Mouse (Mus musculus) G1E (cell line): ENCODE data around the gene Zfp672. TPM values are rescaled to one million over a fixed set of nuclear protein-coding genes. Genes with fewer than 3 reads are reported as not detected.

ENCODE experiments used
- ATAC-seq: 2 replicates; pipeline ENCODE4 v1.8.0; 2016; ENCODE audit warnings: mild to moderate bottlenecking; ENCODE audit not compliant: insufficient number of reproducible peaks, poor library complexity, low FRiP score, severe bottlenecking; ENCODE audit errors: extremely low read depth
- DNase-seq: peaks from one replicate; pipeline ENCODE4 v3.0.0; 2012; ENCODE audit warnings: low spot score
- H3K27me3 ChIP-seq: 2 replicates; pipeline ENCODE4 v1.6.1; 2012; ENCODE audit warnings: mild to moderate bottlenecking, low read length, inconsistent platforms; ENCODE audit not compliant: insufficient read depth
- H3K36me3 ChIP-seq: replicated peaks from 2 replicates; pipeline ENCODE3; 2012; ENCODE audit warnings: mild to moderate bottlenecking, inconsistent platforms
- H3K4me1 ChIP-seq: 2 replicates; pipeline ENCODE4 v1.6.1; 2012; ENCODE audit warnings: low read depth, low read length, inconsistent platforms, mixed read lengths; ENCODE audit not compliant: insufficient read depth
- H3K4me3 ChIP-seq: 2 replicates; pipeline ENCODE4 v1.5.1; 2012; ENCODE audit warnings: low read depth, mild to moderate bottlenecking, inconsistent platforms, low read length, moderate library complexity, mixed read lengths
- H3K9me3 ChIP-seq: replicated peaks from 2 replicates; pipeline ENCODE4 v1.6.1; 2012; ENCODE audit warnings: inconsistent platforms
- CTCF ChIP-seq: IDR thresholded peaks from 2 replicates; pipeline ENCODE4 v1.5.1; 2012; ENCODE audit warnings: low read depth, low read length, inconsistent platforms, mixed read lengths
- GATA1 ChIP-seq: IDR thresholded peaks from 2 replicates; pipeline ENCODE4 v1.6.1; 2012; ENCODE audit warnings: borderline replicate concordance, low read length, inconsistent platforms, mixed read lengths
- GATA2 ChIP-seq: IDR thresholded peaks from 2 replicates; pipeline ENCODE4 v1.6.1; 2012; ENCODE audit warnings: low read depth, low read length, inconsistent platforms, borderline replicate concordance
- POLR2AphosphoS5 ChIP-seq: IDR thresholded peaks from 2 replicates; pipeline ENCODE4 v1.6.1; 2012; ENCODE audit warnings: low read depth, low read length, inconsistent platforms; ENCODE audit not compliant: insufficient replicate concordance
- TAL1 ChIP-seq: conservative IDR thresholded peaks from 2 replicates; pipeline ENCODE4 v1.6.1; 2012; ENCODE audit warnings: low read depth, low read length, inconsistent platforms, mixed read lengths
- polyA plus RNA-seq: library from polyadenylated mRNA; stranded (reverse); fragments of >175 nt; gene quantifications from 2 replicates; pipeline ENCODE4 v1.2.3, GENCODE M21; 2012
- total RNA-seq, 2 experiments: library from RNA; stranded (forward) in 1 of 2; stranded (reverse) in 1 of 2; fragments of 200-1000 nt in 1 of 2; fragments of >200 nt in 1 of 2; fragmentation: Nextera tagmentation in 1 of 2; gene quantifications; 2 replicates each; pipeline ENCODE4 v1.2.3; 2014 to 2017

The Zfp672 gene
- total and polyA plus RNA-seq, 3 experiments: 7.9 to 29.6 (median 27.1) TPM

DNA sequence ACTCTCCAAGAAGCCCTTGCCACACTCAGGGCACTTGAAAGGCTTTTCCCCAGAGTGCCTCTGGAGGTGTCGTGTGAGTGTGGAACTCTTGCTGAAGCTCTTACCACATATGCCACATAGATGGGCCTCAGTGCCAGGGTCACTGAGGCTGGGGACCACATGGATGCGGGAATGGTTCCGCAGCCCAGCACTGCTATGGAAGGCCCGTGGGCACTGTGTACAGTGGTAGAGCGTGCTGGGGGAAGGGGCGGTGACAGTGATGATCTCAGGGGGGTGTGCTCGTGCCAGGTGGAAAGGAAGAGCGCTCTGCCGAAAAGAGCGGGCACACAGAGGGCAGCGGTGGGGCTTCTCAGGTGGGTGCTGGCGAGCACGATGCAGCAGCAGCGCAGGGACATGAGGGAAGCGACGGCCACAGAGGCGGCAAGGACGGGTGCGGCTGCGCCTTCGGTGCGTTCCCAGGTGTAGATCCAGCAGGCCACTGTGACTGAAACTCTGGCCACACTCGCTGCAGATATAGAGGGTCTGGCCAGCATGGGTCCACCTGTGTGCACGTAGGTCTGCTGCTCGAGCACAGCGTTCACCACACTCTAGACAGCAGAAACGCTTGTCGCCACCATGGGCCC is 13.3 kb downstream of the Zfp672 start:
- Histone ChIP-seq H3K9me3 (no peaks in the 10 kb centered on the region), H3K27me3 (no peaks in the 10 kb centered on the region; the same call in 1 of the 2 replicates), H3K4me1 (peaks cover 13% of the 10 kb centered on the region), H3K4me3 (0 out of 2 replicates have a peak overlapping the region, but pooled peaks have one; percentile 14), H3K36me3 (peaks cover 97% of the 10 kb centered on the region)
- DNase-seq: no peak
- ATAC-seq: no peak
- TF ChIP-seq TAL1 (no peak), GATA2 (no peak)

DNA sequence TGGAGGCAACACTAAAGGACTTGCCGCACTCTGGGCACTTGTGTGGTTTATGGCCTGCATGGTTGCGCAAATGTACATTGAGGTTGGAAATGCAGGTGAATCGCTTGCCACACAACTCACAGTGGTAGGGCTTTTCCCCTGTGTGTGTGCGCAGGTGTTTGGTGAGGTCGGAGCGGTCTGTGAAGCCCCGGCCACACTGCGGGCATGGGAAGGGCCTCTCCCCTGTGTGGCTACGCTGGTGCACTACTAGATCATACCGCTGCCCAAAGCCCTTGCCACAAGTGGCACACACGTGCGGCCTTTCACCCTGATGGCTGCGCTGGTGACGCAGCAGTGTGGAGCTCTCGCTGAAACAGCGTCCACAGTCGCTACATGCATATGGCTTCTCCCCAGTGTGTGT is 13.8 kb downstream of the Zfp672 start:
- Histone ChIP-seq H3K4me1 (peaks cover 9% of the 10 kb centered on the region), H3K4me3 (no peak overlapping the region), H3K27me3 (no peaks in the 10 kb centered on the region; the same call in 1 of the 2 replicates), H3K9me3 (no peaks in the 10 kb centered on the region), H3K36me3 (peaks cover 97% of the 10 kb centered on the region)
- no peak for ATAC-seq
- no peak for DNase-seq
- no peak for TF ChIP-seq GATA1
- TF ChIP-seq TAL1: no peak
- TF ChIP-seq POLR2AphosphoS5: 0 out of 2 replicates have a peak, but pooled peaks have one; percentile 47

DNA sequence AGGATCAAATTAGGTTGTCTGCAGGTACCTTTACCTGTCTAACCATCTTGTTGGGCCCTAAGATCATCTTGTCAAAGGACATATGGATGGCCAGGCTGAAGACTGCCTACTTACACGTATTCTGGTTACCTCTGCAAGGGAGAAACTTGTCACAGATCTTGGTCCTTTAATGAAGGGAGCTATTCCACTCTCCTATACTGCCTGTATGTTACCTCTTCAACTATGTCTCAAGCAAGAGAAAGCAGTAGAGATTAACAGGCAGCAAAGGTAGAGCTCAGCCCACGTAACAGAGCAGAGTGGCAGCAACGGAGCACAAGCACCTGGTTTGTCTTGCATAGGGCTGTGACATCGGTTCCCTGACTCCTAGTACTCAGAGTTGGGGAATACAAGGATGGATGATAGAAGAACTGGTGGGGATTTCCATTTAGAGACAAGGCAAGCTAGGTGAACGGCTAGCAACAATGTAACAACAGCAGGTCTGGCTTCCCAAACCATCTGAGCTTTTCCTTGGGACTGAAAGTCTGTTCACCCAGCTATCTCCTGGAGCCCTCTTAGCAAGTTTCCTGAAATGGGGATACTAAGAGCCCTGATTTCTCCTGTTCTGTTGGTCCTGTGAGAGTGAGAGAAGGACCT is 14.5 kb downstream of the Zfp672 start:
- ATAC-seq (no peak), DNase-seq (no peak)
- peaks cover 8% of the 10 kb centered on the region for H3K4me1 ChIP-seq
- H3K9me3 ChIP-seq: no peaks in the 10 kb centered on the region
- no peak overlapping the region for H3K4me3 ChIP-seq
- peaks cover 98% of the 10 kb centered on the region for H3K36me3 ChIP-seq
- TF ChIP-seq CTCF (no peak), GATA1 (no peak)
- no peaks in the 10 kb centered on the region; the same call in 1 of the 2 replicates for H3K27me3 ChIP-seq

DNA sequence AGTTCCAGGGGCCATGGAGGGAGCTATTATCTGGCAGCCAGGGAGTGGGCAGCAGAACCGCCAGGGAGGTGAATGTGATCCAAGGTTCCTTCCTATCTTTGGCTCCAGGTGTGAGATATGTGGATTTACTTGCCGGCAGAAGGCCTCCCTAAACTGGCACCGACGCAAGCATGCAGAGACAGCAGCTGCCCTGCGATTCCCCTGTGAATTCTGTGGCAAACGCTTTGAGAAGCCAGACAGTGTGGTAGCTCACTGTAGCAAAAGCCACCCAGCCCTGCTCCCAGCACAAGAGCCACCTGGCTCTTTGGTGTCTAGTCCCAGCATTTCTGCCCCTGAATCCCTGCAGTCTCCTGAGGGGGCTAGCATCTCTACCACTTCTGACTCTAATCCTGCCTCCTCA is 16.1 kb downstream of the Zfp672 start:
- DNase-seq (no peak), ATAC-seq (no peak)
- Histone ChIP-seq H3K27me3 (no peaks in the 10 kb centered on the region; the same call in 1 of the 2 replicates), H3K4me3 (no peak overlapping the region), H3K36me3 (peaks cover 99% of the 10 kb centered on the region), H3K9me3 (no peaks in the 10 kb centered on the region), H3K4me1 (peaks cover 8% of the 10 kb centered on the region; the same call in 1 of the 2 replicates)
- TF ChIP-seq GATA1: no peak
- no peak for TF ChIP-seq POLR2AphosphoS5
- no peak for TF ChIP-seq CTCF
- TF ChIP-seq TAL1: no peak

DNA sequence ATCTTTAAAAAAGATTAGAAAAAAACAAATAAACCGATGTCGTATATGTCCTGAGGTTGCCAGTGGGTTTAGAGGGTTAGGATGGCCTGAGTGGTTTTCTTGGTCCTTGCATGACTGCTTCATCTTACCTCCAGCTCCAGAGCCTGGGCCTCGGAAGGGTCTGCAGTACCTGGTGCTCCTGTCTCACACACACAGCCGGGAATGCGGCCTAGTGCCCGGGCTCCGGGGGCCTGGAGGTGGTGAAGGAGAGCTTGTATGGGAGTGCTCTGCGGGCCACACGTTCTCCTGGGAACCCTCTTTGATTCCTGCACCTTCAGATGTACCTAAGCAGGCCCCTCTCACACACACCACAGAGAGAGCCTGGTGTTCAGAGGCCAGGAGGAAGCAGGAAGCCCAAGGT is 21.5 kb downstream of the Zfp672 start:
- TF ChIP-seq GATA1 (no peak), GATA2 (no peak), POLR2AphosphoS5 (no peak), TAL1 (no peak)
- H3K36me3 ChIP-seq: peaks cover 60% of the 10 kb centered on the region

DNA sequence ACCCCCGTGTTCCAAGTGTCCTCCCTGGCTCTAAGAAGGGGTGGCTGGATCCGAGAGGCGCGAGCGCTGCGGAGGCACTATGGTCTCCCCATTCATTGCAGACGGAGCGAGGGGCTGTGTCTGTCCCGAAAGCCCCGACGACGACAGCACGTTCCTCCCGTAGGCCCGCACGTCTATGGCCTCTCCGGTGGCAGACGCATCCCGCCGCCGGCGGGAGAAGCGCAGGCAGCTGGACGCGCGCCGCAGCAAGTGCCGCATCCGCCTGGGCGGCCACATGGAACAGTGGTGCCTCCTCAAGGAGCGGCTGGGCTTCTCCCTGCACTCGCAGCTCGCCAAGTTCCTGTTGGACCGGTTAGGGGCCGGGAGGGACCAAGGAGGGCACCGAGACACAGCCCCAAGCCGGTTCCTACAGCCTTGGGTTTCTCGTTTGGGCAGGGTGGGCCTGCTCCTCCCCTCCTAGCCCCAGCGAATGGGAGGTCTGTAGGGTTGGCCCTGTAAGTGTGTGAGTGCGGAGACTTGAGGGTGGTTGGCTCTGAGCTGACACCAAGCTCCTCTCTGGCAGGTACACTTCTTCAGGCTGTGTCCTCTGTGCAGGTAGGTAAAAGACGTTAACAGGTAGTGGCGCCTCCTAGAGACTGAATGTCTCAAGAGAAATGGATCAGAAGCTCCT is 22.6 kb downstream of the Zfp672 start:
- Histone ChIP-seq H3K36me3 (peaks cover 49% of the 10 kb centered on the region), H3K4me3 (peak overlapping the region; percentile 82), H3K4me1 (peaks cover 33% of the 10 kb centered on the region), H3K9me3 (no peaks in the 10 kb centered on the region), H3K27me3 (no peaks in the 10 kb centered on the region)
- ATAC-seq (peak; percentile 68), DNase-seq (peak; percentile 80)
- TF ChIP-seq TAL1: no peak
- TF ChIP-seq CTCF: no peak
- no peak for TF ChIP-seq GATA1
- TF ChIP-seq POLR2AphosphoS5: no peak
- TF ChIP-seq GATA2: no peak

More for the DNA sequence above, 21.5 kb downstream of the Zfp672 start:
- ATAC-seq (no peak), DNase-seq (no peak)
- peaks cover 26% of the 10 kb centered on the region for H3K4me1 ChIP-seq
- no peak overlapping the region for H3K4me3 ChIP-seq
- H3K27me3 ChIP-seq: no peaks in the 10 kb centered on the region
- H3K9me3 ChIP-seq: no peaks in the 10 kb centered on the region
